Mouse (Mus musculus): ENCODE results near the gene Ankrd33.

GRCm38 (mm10) chr15:101091551-101091950 is 24.0 kb upstream of the Ankrd33 start:
- TF ChIP-seq CTCF (IDR thresholded peaks at IDR 0.05; ENCODE audit: low read depth) = no peak
- no peak for TF ChIP-seq EP300 (optimal IDR thresholded peaks at IDR 0.05)
